Mouse (Mus musculus): ENCODE measurements around the gene Scgb1c1.

The Scgb1c1 gene

DNA sequence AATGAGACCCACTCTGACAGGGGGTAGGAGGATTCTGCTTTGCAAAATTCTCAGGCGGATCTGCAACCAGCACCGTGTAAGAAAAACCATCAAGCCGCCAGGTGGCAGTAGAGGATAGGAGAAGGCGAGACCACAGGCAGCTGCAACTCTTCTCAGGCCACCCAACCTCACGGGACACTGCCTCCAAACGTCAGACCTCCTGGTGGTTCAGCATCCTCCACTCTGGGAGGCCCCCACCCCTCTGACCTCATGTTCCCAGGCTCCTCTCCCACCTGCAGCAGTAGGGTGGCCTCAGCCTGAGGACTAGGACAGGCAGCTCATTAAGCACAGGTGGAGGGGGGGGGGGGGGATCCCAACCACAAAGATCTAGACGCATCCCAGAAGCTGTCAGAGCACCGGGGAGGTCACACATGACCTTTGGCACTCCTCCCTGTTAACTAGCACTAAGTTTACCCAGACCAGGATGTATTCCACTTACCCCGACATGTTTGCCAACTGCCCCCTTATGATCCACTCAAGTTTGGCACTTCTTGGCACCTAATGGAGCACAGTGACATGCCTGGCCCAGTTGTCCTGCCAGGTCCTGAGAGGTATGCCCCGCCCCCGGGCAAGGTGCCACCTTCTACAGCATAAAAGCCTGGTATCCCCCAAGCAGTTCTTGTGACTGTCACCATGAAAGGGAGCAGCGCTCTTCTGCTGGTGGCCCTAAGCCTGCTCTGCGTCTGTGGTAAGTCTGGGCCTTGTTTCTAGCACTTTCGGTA lies at the start of gene Scgb1c1:
TSS of gene Scgb1c1 (plus strand) at position 643 of the 761 bp plus-strand sequence.
- DNase-seq = peak; percentile 69 to 72

DNA sequence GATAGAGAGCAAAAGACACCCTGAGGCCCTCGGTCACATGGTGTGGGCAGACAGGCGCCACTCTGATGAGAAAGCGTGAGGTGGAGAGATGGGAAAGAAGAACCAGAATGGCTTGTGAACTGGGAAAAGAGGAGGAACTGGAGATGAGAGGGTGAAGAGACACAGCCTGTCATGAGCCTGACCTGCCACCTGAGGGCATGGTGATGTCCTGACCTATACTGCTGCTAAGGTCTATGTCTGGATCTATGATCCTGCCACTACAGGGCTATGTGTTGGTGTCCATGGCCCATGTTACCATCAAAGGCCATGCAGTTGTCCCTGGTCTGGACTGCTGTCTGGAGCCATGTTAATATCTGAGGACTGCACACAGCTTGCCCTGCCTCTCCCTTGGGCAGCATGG lies 47.7 kb upstream of the Scgb1c1 start:
- DNase-seq = no peak

- no peak for DNase-seq
Observed at GRCm38 (mm10) chr7:140798212-140798611, 47.1 kb upstream of the Scgb1c1 start.

GRCm38 (mm10) chr7:140802629-140803028 lies 42.7 kb upstream of the Scgb1c1 start:
- no peak for DNase-seq

DNA sequence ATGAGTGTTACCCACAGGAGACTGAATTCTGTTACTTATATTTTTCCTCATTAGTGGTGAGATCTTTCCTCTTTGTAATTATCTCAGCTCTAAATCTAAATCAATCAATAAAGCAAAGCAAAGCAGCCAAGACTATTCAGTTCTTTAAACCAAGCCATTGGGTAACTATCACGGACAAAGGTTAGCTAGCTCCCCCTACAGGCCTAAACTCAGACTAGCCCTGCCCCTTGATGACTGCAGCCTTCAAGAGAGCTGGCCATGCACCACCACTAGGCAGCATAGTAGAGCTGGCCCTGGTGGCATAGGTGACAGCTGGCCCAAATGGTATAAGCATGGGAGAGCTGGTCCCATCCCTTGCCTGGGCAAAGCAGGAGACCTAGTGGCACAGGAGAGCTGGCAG lies 39.6 kb upstream of the Scgb1c1 start:
- peak in 1 of 2 experiments; percentile 6 for DNase-seq

- no peak for DNase-seq
Observed at GRCm38 (mm10) chr7:140810496-140810895, 34.9 kb upstream of the Scgb1c1 start.

DNA sequence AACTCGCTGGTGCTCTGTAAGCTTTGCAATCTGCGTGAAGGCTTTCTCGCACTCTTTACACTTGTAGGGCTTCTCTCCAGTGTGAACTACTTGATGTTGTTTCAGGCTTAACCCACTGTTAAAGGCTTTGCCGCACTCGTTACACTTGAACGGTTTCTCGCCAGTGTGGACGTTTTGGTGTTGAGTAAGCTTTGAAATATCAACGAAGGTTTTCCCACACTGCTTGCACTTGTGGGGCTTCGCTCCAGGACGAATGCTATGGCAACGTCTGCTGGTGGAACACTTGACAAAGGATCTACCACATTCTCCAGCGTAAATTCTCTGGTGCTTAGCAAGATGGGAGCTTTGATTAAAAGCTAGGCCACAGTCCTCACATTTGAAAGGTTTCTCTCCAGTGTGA lies 33.6 kb upstream of the Scgb1c1 start:
- no peak for DNase-seq

- no peak for DNase-seq
Observed at GRCm38 (mm10) chr7:140812850-140813249, 32.5 kb upstream of the Scgb1c1 start.

- DNase-seq = no peak
Observed at GRCm38 (mm10) chr7:140820173-140820572, 25.2 kb upstream of the Scgb1c1 start.

DNA sequence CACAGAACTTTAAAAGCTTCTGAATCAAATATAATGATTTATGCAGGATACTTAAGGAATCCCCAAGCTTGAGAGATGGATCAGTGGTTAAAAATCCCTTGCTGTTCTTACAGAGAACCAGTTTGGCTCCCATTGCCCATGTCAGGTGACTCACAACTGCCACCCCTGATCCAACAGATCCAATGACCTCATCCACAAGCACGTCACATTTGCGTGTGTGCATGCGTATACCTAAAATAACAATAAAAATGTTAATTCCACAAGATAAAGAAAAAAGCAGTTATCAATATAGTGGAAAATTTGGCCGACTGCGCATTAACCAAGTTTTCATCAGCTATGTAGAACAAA lies 24.1 kb upstream of the Scgb1c1 start:
- DNase-seq = no peak

- no peak for DNase-seq
Observed at GRCm38 (mm10) chr7:140821653-140822329, 23.6 kb upstream of the Scgb1c1 start, which contains the start of gene Zfp941. Gene Zfp941, minus strand, starts transcription at chr7:140822178.

DNA sequence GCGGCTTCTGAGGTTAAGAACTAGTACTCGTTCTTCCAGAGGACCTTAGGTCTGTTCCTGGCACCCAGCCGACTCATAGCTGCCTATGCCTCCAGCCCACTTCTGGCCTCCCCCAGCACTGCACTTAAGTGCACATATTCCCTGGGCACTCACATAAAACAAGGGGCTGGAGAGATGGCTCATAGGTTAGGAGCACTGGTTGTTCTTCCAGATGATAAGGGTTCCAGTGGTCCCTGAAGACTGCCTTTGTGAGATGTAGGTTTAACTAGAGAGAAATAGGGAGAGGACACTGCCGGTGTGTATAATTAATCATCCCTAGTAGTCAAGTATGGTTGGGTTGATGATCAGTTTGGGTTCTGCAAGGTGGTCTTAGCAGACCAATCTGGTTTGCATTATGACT lies 22.6 kb upstream of the Scgb1c1 start:
- no peak for DNase-seq

- no peak for DNase-seq
Observed at GRCm38 (mm10) chr7:140828171-140828881, 17.0 kb upstream of the Scgb1c1 start.

- DNase-seq = no peak
Observed at GRCm38 (mm10) chr7:140831447-140831846, 13.9 kb upstream of the Scgb1c1 start.

DNA sequence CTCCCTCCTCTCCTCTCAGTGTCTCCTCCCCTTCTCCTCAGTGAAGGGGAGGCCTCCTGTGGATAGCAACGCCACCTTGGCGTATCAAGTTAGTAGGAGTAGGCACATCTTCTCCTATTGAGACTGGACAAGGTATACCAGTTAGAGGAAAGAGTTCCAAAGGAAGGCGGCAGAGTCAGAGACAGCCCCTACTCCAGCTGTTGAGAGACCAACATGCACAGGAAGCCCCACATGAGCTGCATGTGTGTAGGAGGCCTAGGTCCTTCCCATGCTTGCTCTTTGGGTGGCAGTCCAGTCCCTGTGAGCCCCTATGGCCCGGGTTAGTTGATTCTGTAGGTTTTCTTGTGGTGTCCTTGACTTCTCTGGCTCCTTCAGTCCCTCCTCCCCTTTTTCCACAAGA lies 12.0 kb upstream of the Scgb1c1 start:
- DNase-seq = no peak

DNA sequence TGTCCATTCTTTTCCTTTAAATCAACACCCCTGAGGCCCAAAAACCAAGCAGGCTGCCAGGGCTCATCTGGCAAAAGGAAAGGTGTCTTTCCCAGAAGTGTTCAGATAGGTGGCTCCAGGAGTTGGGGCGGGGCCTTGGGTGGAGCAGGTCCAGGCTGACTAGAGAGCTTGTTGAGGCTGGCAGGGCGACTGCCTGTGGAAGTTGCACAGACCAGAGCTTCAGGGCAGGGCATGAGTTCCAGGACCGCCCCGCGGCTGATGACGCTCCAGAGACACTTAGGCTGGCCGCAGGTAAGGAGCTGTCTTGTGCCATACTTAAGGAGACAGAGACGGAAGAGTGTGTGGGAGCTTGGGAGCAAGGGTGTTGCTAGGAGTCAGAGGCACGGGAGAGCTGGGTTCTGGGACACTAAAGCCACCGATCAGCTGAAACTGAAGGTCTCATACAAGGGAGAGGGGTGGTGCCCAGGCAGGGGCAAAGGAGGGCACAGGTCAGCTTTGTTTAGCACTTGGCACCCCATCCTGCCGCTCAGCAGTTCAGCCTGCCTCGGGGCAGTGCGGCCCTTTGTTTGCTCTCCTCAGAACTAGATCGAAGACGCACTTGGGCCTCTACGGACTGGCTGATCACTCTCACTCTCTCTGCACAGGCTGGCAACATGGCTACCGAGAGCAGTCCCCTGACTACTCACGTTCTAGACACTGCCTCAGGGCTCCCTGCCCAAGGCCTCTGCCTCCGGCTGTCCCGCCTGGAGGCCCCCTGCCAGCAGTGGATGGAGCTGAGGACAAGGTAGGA lies 10.2 kb upstream of the Scgb1c1 start, which contains the start of gene Urah:
TSS of gene Urah (plus strand) at position 51 of the 790 bp plus-strand sequence.
- no peak for DNase-seq

DNA sequence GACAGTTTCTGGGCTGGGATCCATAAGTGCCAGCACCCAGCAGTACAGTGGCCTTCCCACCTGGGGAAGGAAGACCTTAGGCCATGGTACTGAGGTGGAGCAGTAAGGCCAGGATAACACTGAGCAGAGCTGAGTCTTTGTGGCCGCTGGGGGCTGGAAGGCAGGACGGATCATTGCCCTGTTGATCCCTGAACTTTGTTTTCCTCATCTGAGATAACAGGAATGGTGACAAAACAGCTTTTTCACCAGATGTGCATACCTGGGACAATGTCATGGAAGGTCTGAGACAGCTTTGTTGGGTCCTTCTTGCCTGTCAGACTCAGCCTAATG lies 9.6 kb upstream of the Scgb1c1 start:
- DNase-seq = no peak

GRCm38 (mm10) chr7:140836243-140837115 lies 8.9 kb upstream of the Scgb1c1 start:
- DNase-seq = no peak

DNA sequence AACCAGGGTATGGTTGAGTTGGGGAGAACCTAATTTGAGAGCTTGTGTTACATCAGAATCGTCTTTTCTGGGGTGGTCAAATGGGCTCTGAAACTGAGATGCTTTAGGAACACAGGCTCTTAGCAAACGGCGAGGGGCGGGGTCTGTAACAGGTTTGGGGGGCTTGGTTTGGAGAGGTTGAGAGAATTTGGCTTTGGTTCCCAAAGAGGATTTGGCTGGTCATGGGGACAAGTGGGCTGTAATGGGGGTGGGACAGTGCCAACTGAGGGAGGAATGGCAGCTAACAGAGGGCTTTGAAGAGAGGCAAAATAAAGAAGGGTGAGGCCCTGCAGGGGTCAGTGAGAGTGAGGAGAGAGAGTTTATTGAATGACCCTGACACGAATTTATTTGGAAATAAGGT lies 5.8 kb upstream of the Scgb1c1 start:
- DNase-seq = no peak

DNA sequence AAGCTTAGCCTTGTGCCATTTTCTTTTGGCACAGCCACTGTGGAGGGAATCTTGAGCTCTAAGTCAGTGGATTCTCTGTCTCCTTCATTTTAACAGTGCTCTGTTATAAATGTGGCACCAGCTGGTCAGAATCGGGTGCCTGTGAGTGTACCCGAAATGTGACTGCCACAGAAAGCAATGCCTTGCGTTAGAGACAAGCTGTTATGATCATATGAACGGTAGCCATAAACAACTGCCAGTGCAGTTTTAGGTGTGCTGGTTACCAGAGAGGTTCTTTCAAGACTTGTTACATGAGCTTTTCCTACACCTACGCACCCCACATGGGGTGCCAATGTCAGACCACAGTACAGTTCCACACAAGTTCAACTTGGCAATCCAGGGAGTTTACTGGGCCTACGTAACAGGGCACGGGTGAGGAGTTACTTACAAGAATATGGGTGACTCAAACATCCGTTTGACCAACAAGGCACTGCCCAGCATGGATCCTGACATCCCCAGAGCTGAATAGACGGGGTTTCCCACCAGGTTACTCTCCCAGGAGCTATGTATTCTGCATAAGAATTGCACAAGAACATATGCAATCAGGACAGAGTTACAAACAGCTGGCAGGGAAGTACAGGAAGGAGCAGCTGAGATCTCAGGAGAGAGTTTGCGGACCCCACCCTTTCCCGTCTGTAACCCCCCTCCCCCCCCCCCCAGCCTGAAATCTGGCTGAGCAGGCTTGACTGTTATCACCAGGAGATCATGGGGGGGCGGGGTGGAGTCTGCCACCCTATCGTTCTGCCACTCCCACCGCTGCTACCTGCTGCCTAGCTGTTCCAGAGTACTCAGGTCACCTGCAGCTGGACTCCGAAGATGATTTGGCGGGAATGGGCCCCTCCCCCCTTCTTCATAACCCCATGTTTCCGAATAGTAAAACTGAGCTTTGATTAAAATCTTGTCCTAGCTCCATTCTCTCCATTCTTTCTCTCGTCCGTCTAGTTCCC lies 4.3 kb upstream of the Scgb1c1 start:
- no peak for DNase-seq

GRCm38 (mm10) chr7:140843806-140844205 lies 1.5 kb upstream of the Scgb1c1 start:
- DNase-seq = no peak

Data from thymus, adult 18-20 months (tissue).